Mouse (Mus musculus): ENCODE measurements around the gene Iglon5. TPM values are rescaled to one million over a fixed set of nuclear protein-coding genes. Genes with fewer than 3 reads are reported as not detected.

Iglon5 gene
- polyA plus RNA-seq, 1 experiment from 2014 or later, result 0.38 TPM

DNA sequence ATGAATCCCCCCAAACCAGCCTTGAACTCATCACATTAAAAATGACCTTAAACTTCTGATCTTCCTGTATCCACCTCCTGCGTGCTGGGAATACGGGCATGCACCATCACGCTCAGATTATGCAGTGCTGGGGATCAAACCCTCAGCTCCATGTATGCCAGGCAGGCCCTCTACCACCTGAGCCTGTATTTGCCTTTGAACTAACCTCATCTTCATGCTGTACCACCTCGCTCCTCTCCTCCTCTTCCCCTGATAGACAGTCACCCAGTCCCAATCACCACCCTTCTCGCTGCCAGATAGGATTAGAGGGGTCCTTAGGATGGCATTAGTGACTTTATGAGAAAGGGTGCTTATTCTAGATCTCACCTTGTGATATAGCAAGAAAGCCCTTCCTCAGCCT lies 25.2 kb upstream of the Iglon5 start:
- WGBS, result 70% methylated on average over 5 of the region's 5 CpGs
- no peak for TF ChIP-seq CTCF (IDR thresholded peaks at IDR 0.05; ENCODE audit: low read depth)

DNA sequence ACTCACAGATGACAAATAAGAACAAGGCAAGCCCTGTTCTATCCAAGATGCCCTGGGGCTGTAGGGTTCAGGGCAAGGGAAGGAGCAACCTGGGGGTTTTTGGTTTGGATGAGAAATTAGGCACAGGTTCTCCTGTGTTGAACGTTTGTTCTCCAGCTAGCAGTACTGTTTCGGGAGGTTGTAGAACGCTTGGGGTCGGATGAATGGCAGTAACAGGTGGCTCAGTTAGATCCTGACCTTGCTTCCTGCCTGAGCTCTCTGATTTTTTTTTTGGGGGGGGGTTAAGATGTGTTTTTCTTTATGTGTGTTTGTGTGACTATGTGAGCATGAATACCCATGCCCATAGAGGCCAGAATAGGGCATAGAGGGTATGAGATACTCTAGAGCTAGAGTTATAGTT lies 22.6 kb upstream of the Iglon5 start:
- Histone ChIP-seq H3K9ac (no peak overlapping the region), H3K27ac (ENCODE audit: low read depth) (no peak overlapping the region), H3K4me1 (ENCODE audit: insufficient read depth) (no peaks in the 10 kb centered on the region), H3K27me3 (ENCODE audit: insufficient read depth, low read length) (no peaks in the 10 kb centered on the region), H3K36me3 (ENCODE audit: insufficient read depth) (no peaks in the 10 kb centered on the region), H3K4me2 (no peak overlapping the region), H3K4me3 (ENCODE audit: low read depth, low read length) (no peak overlapping the region), H3K9me3 (ENCODE audit: low read depth, low read length) (no peaks in the 10 kb centered on the region)
- DNase-seq, result no peak
- TF ChIP-seq CTCF (IDR thresholded peaks at IDR 0.05; ENCODE audit: low read depth), result no peak
- WGBS, result 74% methylated on average over 4 of the region's 4 CpGs
- ATAC-seq (ENCODE audit: insufficient read depth), result no peak

More for the DNA sequence above, 25.2 kb upstream of the Iglon5 start:
- DNase-seq, result no peak
- Histone ChIP-seq H3K27ac (ENCODE audit: low read depth) (no peak overlapping the region), H3K36me3 (ENCODE audit: insufficient read depth) (no peaks in the 10 kb centered on the region), H3K9me3 (ENCODE audit: low read depth, low read length) (no peaks in the 10 kb centered on the region), H3K9ac (no peak overlapping the region), H3K27me3 (ENCODE audit: insufficient read depth, low read length) (no peaks in the 10 kb centered on the region), H3K4me3 (ENCODE audit: low read depth, low read length) (no peak overlapping the region), H3K4me2 (no peak overlapping the region), H3K4me1 (ENCODE audit: insufficient read depth) (no peaks in the 10 kb centered on the region)
- no peak for ATAC-seq (ENCODE audit: insufficient read depth)

DNA sequence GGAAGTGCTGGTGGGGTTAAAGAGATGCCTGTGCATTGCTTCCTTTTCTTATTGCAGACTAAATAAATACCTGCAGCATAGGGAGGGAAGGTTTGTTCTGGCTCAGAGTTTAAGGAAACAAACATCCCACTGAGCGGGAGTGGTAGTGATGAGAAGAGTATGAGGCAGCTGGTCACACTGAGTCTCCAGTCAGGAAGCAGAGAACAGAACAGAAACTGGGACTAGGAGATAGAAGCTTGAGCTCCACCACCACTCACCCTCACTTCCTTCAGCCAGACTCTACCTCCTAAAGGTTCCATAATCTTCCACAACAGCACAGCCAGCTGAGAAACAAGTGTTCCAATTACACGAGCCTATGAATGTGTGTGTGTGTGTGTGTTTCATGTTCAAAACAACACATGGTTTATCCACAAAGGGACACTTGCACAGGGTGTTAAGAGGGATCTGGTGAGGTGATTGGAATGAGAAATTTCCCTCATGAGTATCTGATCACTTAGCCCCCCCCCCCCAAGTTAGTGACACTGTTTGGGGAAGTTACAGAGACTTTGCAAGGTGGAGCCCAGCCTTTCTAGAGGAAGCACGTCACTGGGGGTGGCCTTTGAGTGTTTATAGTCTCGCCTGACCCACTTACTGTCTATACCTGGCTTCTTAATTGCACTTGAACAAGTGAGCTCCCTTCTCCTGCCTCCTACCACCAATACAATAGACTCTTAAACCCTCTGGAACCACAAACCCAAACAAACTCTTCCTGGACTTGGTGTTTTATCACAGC lies 22.0 kb upstream of the Iglon5 start:
- ATAC-seq (ENCODE audit: insufficient read depth), result no peak
- H3K9ac ChIP-seq, result no peak overlapping the region
- H3K9me3 ChIP-seq (ENCODE audit: low read depth, low read length), result no peaks in the 10 kb centered on the region
- H3K4me1 ChIP-seq (ENCODE audit: insufficient read depth), result no peaks in the 10 kb centered on the region
- DNase-seq, result no peak
- no peaks in the 10 kb centered on the region for H3K27me3 ChIP-seq (ENCODE audit: insufficient read depth, low read length)
- H3K36me3 ChIP-seq (ENCODE audit: insufficient read depth), result no peaks in the 10 kb centered on the region
- no peak overlapping the region for H3K4me2 ChIP-seq
- no peak for TF ChIP-seq CTCF (IDR thresholded peaks at IDR 0.05; ENCODE audit: low read depth)
- 33% methylated on average over 4 of the region's 4 CpGs for WGBS
- no peak overlapping the region for H3K27ac ChIP-seq (ENCODE audit: low read depth)
- H3K4me3 ChIP-seq (ENCODE audit: low read depth, low read length), result no peak overlapping the region

DNA sequence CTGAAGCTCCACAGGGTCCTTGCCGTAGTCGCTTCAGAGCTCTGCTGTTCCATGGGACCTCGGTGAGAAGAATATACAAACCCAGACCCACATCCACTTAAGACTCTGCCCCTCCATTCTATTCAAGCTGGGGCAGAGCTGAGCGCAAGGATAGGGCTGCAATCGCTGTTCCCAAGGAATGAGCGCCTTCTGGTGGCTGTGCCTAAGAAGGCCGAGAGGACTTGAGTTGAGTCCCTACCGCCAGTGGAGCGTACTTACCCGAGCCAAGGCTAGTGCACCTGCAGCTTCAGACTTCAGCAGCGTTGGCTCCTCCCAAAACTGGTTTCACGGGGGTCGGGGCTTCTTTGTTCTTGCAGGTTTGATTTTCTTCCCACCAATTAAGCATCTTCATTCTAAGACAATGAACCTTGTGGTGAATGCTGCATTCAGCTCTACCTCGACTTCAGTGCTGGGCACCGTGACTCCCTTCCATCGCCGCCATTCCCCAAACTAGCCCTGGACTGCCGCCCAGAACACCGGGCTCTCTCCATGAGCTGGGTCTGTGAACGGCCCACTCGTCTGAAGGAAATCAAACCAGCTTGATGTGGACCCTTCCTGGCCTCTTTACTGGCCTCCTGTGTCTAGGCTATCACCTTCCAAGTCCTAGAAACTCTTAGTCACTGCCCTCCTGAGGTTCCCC lies 5.6 kb upstream of the Iglon5 start:
- 0 out of 2 replicates have a peak, but pooled peaks have one; percentile 17 for ATAC-seq (ENCODE audit: insufficient read depth)
- WGBS, result 14% methylated on average over 21 of the region's 21 CpGs

DNA sequence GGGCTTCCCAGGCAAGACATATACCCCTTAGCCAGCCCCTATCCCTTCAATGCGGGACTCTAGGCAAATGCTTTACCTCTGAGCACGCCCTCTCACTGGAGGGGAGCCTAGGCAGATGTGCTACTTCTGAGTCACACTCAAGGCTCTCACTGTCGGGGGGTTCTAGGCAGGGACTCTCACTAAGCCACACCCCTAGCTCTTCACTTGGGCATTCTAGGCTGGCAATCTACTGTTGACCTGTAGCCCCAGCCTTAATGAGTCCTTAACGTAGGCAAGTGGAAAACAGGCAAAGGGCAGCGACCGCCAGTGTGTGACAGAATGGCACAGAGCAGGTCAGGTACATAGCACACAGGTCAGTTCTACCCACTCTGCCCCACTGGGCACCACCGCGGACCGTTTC lies 986 bp upstream of the Iglon5 start:
- TF ChIP-seq CTCF (IDR thresholded peaks at IDR 0.05; ENCODE audit: low read depth), result no peak
- Histone ChIP-seq H3K4me1 (ENCODE audit: insufficient read depth) (no peaks in the 10 kb centered on the region), H3K27me3 (ENCODE audit: insufficient read depth, low read length) (peaks cover 6% of the 10 kb centered on the region; the same call in 1 of the 2 replicates), H3K9me3 (ENCODE audit: low read depth, low read length) (no peaks in the 10 kb centered on the region), H3K36me3 (ENCODE audit: insufficient read depth) (no peaks in the 10 kb centered on the region), H3K27ac (ENCODE audit: low read depth) (no peak overlapping the region), H3K4me3 (ENCODE audit: low read depth, low read length) (no peak overlapping the region), H3K9ac (no peak overlapping the region), H3K4me2 (no peak overlapping the region)
- WGBS, result 57% methylated on average over 9 of the region's 9 CpGs
- no peak for ATAC-seq (ENCODE audit: insufficient read depth)
- no peak for DNase-seq

More for the DNA sequence above, 5.6 kb upstream of the Iglon5 start:
- H3K4me2 ChIP-seq, result no peak overlapping the region
- no peak overlapping the region for H3K27ac ChIP-seq (ENCODE audit: low read depth)
- no peak overlapping the region for H3K9ac ChIP-seq
- no peaks in the 10 kb centered on the region for H3K36me3 ChIP-seq (ENCODE audit: insufficient read depth)
- no peaks in the 10 kb centered on the region for H3K9me3 ChIP-seq (ENCODE audit: low read depth, low read length)
- peak; percentile 72 for DNase-seq
- H3K4me1 ChIP-seq (ENCODE audit: insufficient read depth), result no peaks in the 10 kb centered on the region
- H3K27me3 ChIP-seq (ENCODE audit: insufficient read depth, low read length), result peaks cover 3% of the 10 kb centered on the region; the same call in 1 of the 2 replicates
- peak; percentile 64 for TF ChIP-seq CTCF (IDR thresholded peaks at IDR 0.05; ENCODE audit: low read depth)
- H3K4me3 ChIP-seq (ENCODE audit: low read depth, low read length), result no peak overlapping the region

DNA sequence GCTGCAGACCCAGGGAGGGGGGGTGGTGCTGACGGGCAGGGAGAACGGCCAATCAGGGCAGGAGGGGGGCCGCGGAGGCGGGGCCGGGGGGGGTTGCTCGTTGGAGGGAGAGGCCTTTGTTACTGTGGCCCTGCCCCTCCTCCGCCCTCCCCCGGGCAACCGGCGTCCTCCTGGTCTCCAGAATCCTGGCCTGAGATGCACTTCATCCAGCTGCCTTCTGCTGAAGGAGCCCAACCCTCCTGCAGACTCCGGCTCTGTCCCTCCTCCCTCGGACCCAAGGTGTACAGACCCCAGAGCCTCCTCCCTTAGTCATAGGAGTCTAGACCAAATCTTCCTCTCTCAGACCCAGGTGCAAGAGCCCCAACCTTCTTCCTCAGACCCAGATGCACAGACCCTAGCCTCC lies 308 bp upstream of the Iglon5 start:
- DNase-seq (peak; percentile 65), ATAC-seq (ENCODE audit: insufficient read depth) (peak; percentile 85)
- H3K9ac ChIP-seq, result peak overlapping the region; percentile 50
- H3K9me3 ChIP-seq (ENCODE audit: low read depth, low read length), result no peaks in the 10 kb centered on the region
- H3K4me2 ChIP-seq, result peak overlapping the region; percentile 72
- 0% methylated on average over 10 of the region's 13 CpGs for WGBS
- H3K4me1 ChIP-seq (ENCODE audit: insufficient read depth), result no peaks in the 10 kb centered on the region
- peak overlapping the region; percentile 44 for H3K4me3 ChIP-seq (ENCODE audit: low read depth, low read length)
- no peak overlapping the region for H3K27ac ChIP-seq (ENCODE audit: low read depth)
- peaks cover 6% of the 10 kb centered on the region; the same call in 1 of the 2 replicates for H3K27me3 ChIP-seq (ENCODE audit: insufficient read depth, low read length)
- no peak for TF ChIP-seq CTCF (IDR thresholded peaks at IDR 0.05; ENCODE audit: low read depth)
- no peaks in the 10 kb centered on the region for H3K36me3 ChIP-seq (ENCODE audit: insufficient read depth)

DNA sequence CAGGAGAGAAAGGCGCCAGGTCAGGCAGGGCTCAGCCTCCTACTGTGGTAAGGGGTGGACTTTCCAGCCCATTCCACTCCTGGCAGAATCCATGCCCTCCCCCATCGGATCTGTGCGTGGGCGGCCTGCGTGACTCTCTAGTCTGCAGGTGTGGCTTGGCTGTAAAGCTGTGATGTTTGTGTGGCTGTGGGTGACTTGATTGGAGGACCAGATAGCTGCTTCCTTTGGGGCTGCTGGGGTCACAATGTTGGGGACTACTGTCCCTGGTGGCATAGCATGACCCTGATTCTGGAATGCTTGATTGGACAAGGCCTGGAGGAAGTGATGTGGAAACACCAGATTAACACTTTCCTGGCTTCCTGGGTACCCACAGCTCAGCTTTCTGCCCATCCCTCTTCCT lies 1.2 kb downstream of the Iglon5 start:
- peaks cover 6% of the 10 kb centered on the region; the same call in 1 of the 2 replicates for H3K27me3 ChIP-seq (ENCODE audit: insufficient read depth, low read length)
- H3K4me1 ChIP-seq (ENCODE audit: insufficient read depth), result no peaks in the 10 kb centered on the region
- H3K4me2 ChIP-seq, result no peak overlapping the region
- H3K9ac ChIP-seq, result no peak overlapping the region
- no peak overlapping the region for H3K4me3 ChIP-seq (ENCODE audit: low read depth, low read length)
- H3K9me3 ChIP-seq (ENCODE audit: low read depth, low read length), result no peaks in the 10 kb centered on the region
- no peaks in the 10 kb centered on the region for H3K36me3 ChIP-seq (ENCODE audit: insufficient read depth)
- TF ChIP-seq CTCF (IDR thresholded peaks at IDR 0.05; ENCODE audit: low read depth), result no peak
- 32% methylated on average over 5 of the region's 5 CpGs for WGBS
- H3K27ac ChIP-seq (ENCODE audit: low read depth), result no peak overlapping the region
- DNase-seq (no peak), ATAC-seq (ENCODE audit: insufficient read depth) (no peak)
